20 mouse cellular contexts compared by ENCODE assay signal in the genomic region with DNA sequence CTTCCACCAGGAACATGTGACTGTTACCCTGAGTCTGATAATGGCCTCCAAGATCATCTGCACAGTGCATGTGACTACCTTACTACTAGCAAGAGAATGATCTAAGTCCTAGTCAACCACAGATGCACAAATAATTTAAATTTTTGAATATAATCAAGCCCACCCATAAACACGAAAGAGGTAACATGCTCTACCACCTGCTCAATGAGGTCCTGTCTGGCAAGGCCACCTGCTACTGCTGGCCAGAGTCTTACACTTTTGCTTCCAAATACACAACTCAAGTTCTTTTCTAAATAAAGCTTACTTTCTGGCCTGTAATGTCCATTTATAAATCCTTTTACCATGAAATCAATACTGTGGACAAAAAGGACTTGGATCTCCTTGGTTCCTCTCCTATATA. TPM values are rescaled to one million over a fixed set of nuclear protein-coding genes. Genes with fewer than 3 reads are reported as not detected.
DNase-seq lines count a peak whose midpoint lies in the region; TF ChIP-seq lines count a peak whose summit lies in the region.
"Had no signal": no experiment of that assay in that cellular context is flagged by ENCODE, and none has a peak within 500 bp of the region (broad histone marks: within the 10 kb centered on the region; RNA-seq: fewer than 3 reads in every experiment).

No protein-coding gene starts in this region.

- peak overlapping the region; percentile 8; the same call in 1 of the 2 replicates for H3K27ac ChIP-seq in spleen, adult 2 months (ENCODE audit: insufficient read depth, low read length)
- H3K27ac ChIP-seq in thymus, adult 2 months (ENCODE audit: control insufficient read depth, insufficient read depth, low read length) = peak overlapping the region; percentile 94
- no peak overlapping the region for H3K27ac ChIP-seq in midbrain, embryonic 10.5 days (replicated peaks)
- H3K27ac ChIP-seq: embryonic facial prominence, embryonic 13.5 days; embryonic facial prominence, embryonic 15.5 days; forebrain, embryonic 10.5 days; forebrain, embryonic 12.5 days had no signal

- peaks cover 2% of the 10 kb centered on the region for H3K36me3 ChIP-seq in spleen, adult 2 months (ENCODE audit: control insufficient read depth, insufficient read depth, low read length)
- H3K36me3 ChIP-seq in thymus, adult 2 months (ENCODE audit: control insufficient read depth, insufficient read depth, low read length) = peaks cover 4% of the 10 kb centered on the region
- H3K36me3 ChIP-seq in midbrain, embryonic 10.5 days = peaks cover 5% of the 10 kb centered on the region
- H3K36me3 ChIP-seq: forebrain, embryonic 12.5 days had no signal

- no peak for DNase-seq in spleen, adult 2 months (ENCODE audit: low read depth in 1 of 2, low spot score in 2 of 2)
- DNase-seq in spleen, postnatal 36 days (ENCODE audit: low spot score in 2 of 2) = no peak
- no peak for DNase-seq in thymus, adult 2 months
- DNase-seq in thymus, postnatal 36 days = no peak
- no peak for DNase-seq in midbrain, embryonic 10.5 days (ENCODE audit: low spot score)
- DNase-seq: adrenal gland, adult 2 months; adrenal gland, postnatal 10 days; adrenal gland, postnatal 25 days; cerebellum, adult 11 months; cerebellum, adult 18-20 months; cerebellum, adult 8-10 months; cerebellum, adult 9-11 months; cerebellum, postnatal 14 days; cerebellum, postnatal 36 days; embryo, embryonic 11 days had no signal

- peaks cover 8% of the 10 kb centered on the region for H3K4me1 ChIP-seq in spleen, adult 2 months (ENCODE audit: control insufficient read depth, insufficient read depth, insufficient read length)
- H3K4me1 ChIP-seq in thymus, adult 2 months (replicated peaks; ENCODE audit: control insufficient read depth, insufficient read depth, low read length) = peaks cover 14% of the 10 kb centered on the region
- H3K4me1 ChIP-seq in midbrain, embryonic 10.5 days = peaks cover 8% of the 10 kb centered on the region; the same call in 1 of the 2 replicates
- H3K4me1 ChIP-seq: embryonic facial prominence, embryonic 15.5 days had no signal

- no peaks in the 10 kb centered on the region for H3K27me3 ChIP-seq in spleen, adult 2 months (ENCODE audit: control insufficient read depth, insufficient read depth, low read length)
- H3K27me3 ChIP-seq in thymus, adult 2 months (ENCODE audit: control insufficient read depth, insufficient read depth, low read length) = no peaks in the 10 kb centered on the region
- H3K27me3 ChIP-seq in midbrain, embryonic 10.5 days (ENCODE audit: low read depth, poor library complexity, severe bottlenecking) = no peaks in the 10 kb centered on the region
- H3K27me3 ChIP-seq: embryonic facial prominence, embryonic 13.5 days; embryonic facial prominence, embryonic 15.5 days; forebrain, embryonic 12.5 days had no signal

- 75% methylated on average over 1 of the region's 1 CpGs for WGBS in spleen, adult 2 months
- WGBS in thymus, adult 2 months = 77% methylated on average over 1 of the region's 1 CpGs
- WGBS in midbrain, embryonic 10.5 days = 78% methylated on average over 1 of the region's 1 CpGs

- H3K4me3 ChIP-seq in spleen, adult 2 months (ENCODE audit: extremely low read depth, insufficient read depth, insufficient read length) = no peak overlapping the region
- no peak overlapping the region for H3K4me3 ChIP-seq in thymus, adult 2 months (ENCODE audit: control insufficient read depth, insufficient read depth, low read length)
- H3K4me3 ChIP-seq in midbrain, embryonic 10.5 days = no peak overlapping the region
- H3K4me3 ChIP-seq: embryonic facial prominence, embryonic 13.5 days; embryonic facial prominence, embryonic 15.5 days; erythroblast, embryonic 14.5 days; forebrain, embryonic 10.5 days; forebrain, embryonic 12.5 days had no signal

- TF ChIP-seq POLR2A in spleen, adult 2 months (IDR thresholded peaks at IDR 0.05; ENCODE audit: low read depth, low read length) = no peak
- no peak for TF ChIP-seq POLR2A in thymus, adult 2 months (IDR thresholded peaks at IDR 0.05; ENCODE audit: control insufficient read depth, extremely low read depth, insufficient read depth, low read length, poor library complexity)

- TF ChIP-seq CTCF in spleen, adult 2 months (IDR thresholded peaks at IDR 0.05; ENCODE audit: extremely low read depth, insufficient read depth, insufficient read length, insufficient replicate concordance) = no peak
- TF ChIP-seq CTCF in thymus, adult 2 months (IDR thresholded peaks at IDR 0.05; ENCODE audit: borderline replicate concordance, control insufficient read depth, extremely low read depth, insufficient read depth, low read length, poor library complexity) = no peak

- H3K9me3 ChIP-seq in midbrain, embryonic 10.5 days (replicated peaks) = no peaks in the 10 kb centered on the region
- H3K9me3 ChIP-seq: embryonic facial prominence, embryonic 13.5 days; embryonic facial prominence, embryonic 15.5 days; forebrain, embryonic 10.5 days; forebrain, embryonic 12.5 days had no signal

RNA-seq across cellular contexts. Expression of a gene that starts 15.0 kb away (rescaled TPM):
- polyA plus RNA-seq in spleen, adult 2 months (2012; rRNA removed) = 3.5 and 4.0 TPM in 2 replicates
- polyA plus RNA-seq in thymus, adult 2 months (2012; rRNA removed) = 12.3 and 21.6 TPM in 2 replicates
- 102 and 114 TPM in 2 replicates for polyA plus RNA-seq in midbrain, embryonic 10.5 days (2016; fragmentation: Nextera tagmentation; extraction: Ambion mirVana)

RNA-seq across cellular contexts. Expression of a gene that starts 44.1 kb away (rescaled TPM):
- polyA plus RNA-seq in spleen, adult 2 months (2012; rRNA removed) = 35.3 and 49.6 TPM in 2 replicates
- polyA plus RNA-seq in thymus, adult 2 months (2012; rRNA removed) = 48.6 and 64.6 TPM in 2 replicates
- polyA plus RNA-seq in midbrain, embryonic 10.5 days (2016; fragmentation: Nextera tagmentation; extraction: Ambion mirVana) = 0.16 TPM in 1 of 2 replicates, not detected in the other
- polyA plus RNA-seq: forebrain, embryonic 10.5 days had no signal

Comparison
In these comparisons a context has a peak if more than half of its experiments do, and no peak if none do; other contexts are left out.
1. RNA of a gene that starts 44.1 kb away (polyA plus RNA-seq): 48.6 to 64.6 TPM in thymus, adult 2 months and 35.3 to 49.6 TPM in spleen, adult 2 months; 0.16 TPM in midbrain, embryonic 10.5 days; every median in the first group is over 10 times any median in the second.